Mouse (Mus musculus): ENCODE results near the gene Ptprk.

The Ptprk gene

GRCm38 (mm10) chr10:28074653-28075451, at the start of gene Ptprk:
Gene Ptprk, plus strand, starts transcription at chr10:28074820.
- peak; percentile 16 to 26 for DNase-seq (ENCODE audit: low spot score in 2 of 2)

- no peak for DNase-seq (ENCODE audit: low spot score in 2 of 2)
These were observed 46.8 kb upstream of the Ptprk start for GRCm38 (mm10) chr10:28027791-28028190.

- no peak for DNase-seq (ENCODE audit: low spot score in 2 of 2)
These were observed 38.2 kb upstream of the Ptprk start for GRCm38 (mm10) chr10:28036456-28036855.

GRCm38 (mm10) chr10:28054764-28055163, 19.9 kb upstream of the Ptprk start:
- no peak for DNase-seq (ENCODE audit: low spot score in 2 of 2)

GRCm38 (mm10) chr10:28059222-28059621, 15.4 kb upstream of the Ptprk start:
- DNase-seq (ENCODE audit: low spot score in 2 of 2): no peak

- DNase-seq (ENCODE audit: low spot score in 2 of 2): no peak
These were observed 6.6 kb upstream of the Ptprk start for GRCm38 (mm10) chr10:28067997-28068396.

GRCm38 (mm10) chr10:28073991-28074652, 498 bp upstream of the Ptprk start:
- DNase-seq (ENCODE audit: low spot score in 2 of 2): no peak

GRCm38 (mm10) chr10:28075491-28076035, 943 bp downstream of the Ptprk start:
- DNase-seq (ENCODE audit: low spot score in 2 of 2): no peak

- no peak for DNase-seq (ENCODE audit: low spot score in 2 of 2)
These were observed 1.6 kb downstream of the Ptprk start for GRCm38 (mm10) chr10:28076036-28076855.

GRCm38 (mm10) chr10:28078270-28078669, 3.6 kb downstream of the Ptprk start:
- no peak for DNase-seq (ENCODE audit: low spot score in 2 of 2)

- no peak for DNase-seq (ENCODE audit: low spot score in 2 of 2)
These were observed 6.6 kb downstream of the Ptprk start for GRCm38 (mm10) chr10:28081221-28081620.

GRCm38 (mm10) chr10:28083183-28083582, 8.6 kb downstream of the Ptprk start:
- DNase-seq (ENCODE audit: low spot score in 2 of 2): no peak

- no peak for DNase-seq (ENCODE audit: low spot score in 2 of 2)
These were observed 9.0 kb downstream of the Ptprk start for GRCm38 (mm10) chr10:28083625-28084024.

GRCm38 (mm10) chr10:28087341-28087740, 12.7 kb downstream of the Ptprk start:
- DNase-seq (ENCODE audit: low spot score in 2 of 2): no peak

- no peak for DNase-seq (ENCODE audit: low spot score in 2 of 2)
These were observed 13.1 kb downstream of the Ptprk start for GRCm38 (mm10) chr10:28087749-28088148.

- DNase-seq (ENCODE audit: low spot score in 2 of 2): no peak
These were observed 21.4 kb downstream of the Ptprk start for GRCm38 (mm10) chr10:28096007-28096406.

GRCm38 (mm10) chr10:28097637-28098036, 23.0 kb downstream of the Ptprk start:
- no peak for DNase-seq (ENCODE audit: low spot score in 2 of 2)

- no peak for DNase-seq (ENCODE audit: low spot score in 2 of 2)
These were observed 24.3 kb downstream of the Ptprk start for GRCm38 (mm10) chr10:28098923-28099322.

- DNase-seq (ENCODE audit: low spot score in 2 of 2): no peak
These were observed 28.8 kb downstream of the Ptprk start for GRCm38 (mm10) chr10:28103406-28103906.

GRCm38 (mm10) chr10:28103924-28104323, 29.3 kb downstream of the Ptprk start:
- no peak for DNase-seq (ENCODE audit: low spot score in 2 of 2)

GRCm38 (mm10) chr10:28105247-28105646, 30.6 kb downstream of the Ptprk start:
- no peak for DNase-seq (ENCODE audit: low spot score in 2 of 2)

Data from spleen, postnatal 36 days (tissue).